Mouse (Mus musculus) MEL (cell line): ENCODE measurements at regions not wholly inside any gene's neighbourhood (a gene's known extent, or its start where the extent isn't known, plus 50 kb on each side); places are given as distances from the start of the nearest gene placed in this dataset.
A peak's percentile ranks its signal among the peaks of the same experiment; 100 is the strongest.

Experiments used
- CTCF ChIP-seq, 3 experiments: IDR thresholded peaks in 2 of 3; conservative IDR thresholded peaks in 1 of 3; 2 replicates each; pipeline ENCODE4 v1.5.1; 2011 to 2012; ENCODE audit warnings: low read length in 3 of 3, low read depth in 2 of 3, mild to moderate bottlenecking in 2 of 3, improper control_type of control experiment in 1 of 3, inconsistent platforms in 1 of 3, mixed read lengths in 1 of 3, moderate library complexity in 1 of 3; ENCODE audit not compliant: control insufficient read depth in 1 of 3, insufficient read depth in 1 of 3, poor library complexity in 1 of 3, severe bottlenecking in 1 of 3
- EP300 ChIP-seq, 2 experiments: IDR thresholded peaks; 2 replicates each; pipeline ENCODE4 v1.6.1; 2011; ENCODE audit warnings: improper control_type of control experiment in 2 of 2, low read length in 2 of 2, low read depth in 1 of 2, mild to moderate bottlenecking in 1 of 2
- GABPA ChIP-seq: IDR thresholded peaks from 2 replicates; pipeline ENCODE4 v1.6.1; 2012; ENCODE audit warnings: low read depth, mild to moderate bottlenecking, inconsistent platforms, low read length, improper control_type of control experiment, moderate library complexity
- NELFE ChIP-seq: IDR thresholded peaks from 2 replicates; pipeline ENCODE4 v1.6.1; 2011; ENCODE audit warnings: low read depth, low read length, improper control_type of control experiment
- POLR2A ChIP-seq, 2 experiments: IDR thresholded peaks; 2 replicates each; pipeline ENCODE4 v1.6.1; 2011 to 2012; ENCODE audit warnings: low read length in 2 of 2, mild to moderate bottlenecking in 2 of 2, control low read depth in 1 of 2, improper control_type of control experiment in 1 of 2, low read depth in 1 of 2, moderate library complexity in 1 of 2; ENCODE audit not compliant: control insufficient read depth in 1 of 2, insufficient read depth in 1 of 2, poor library complexity in 1 of 2
- SMC3 ChIP-seq: IDR thresholded peaks from 2 replicates; pipeline ENCODE4 v1.6.1; 2011; ENCODE audit warnings: low read depth, low read length, improper control_type of control experiment
- TAL1 ChIP-seq: IDR thresholded peaks from 2 replicates; pipeline ENCODE4 v1.6.1; 2012; ENCODE audit warnings: mild to moderate bottlenecking, inconsistent platforms, low read length, moderate library complexity, mixed read lengths

GRCm38 (mm10) chr6:123961321-123961720 lies 63.0 kb upstream of the Vmn2r26 start:
- TF ChIP-seq SMC3 (no peak), NELFE (no peak), TAL1 (no peak), CTCF (IDR thresholded peaks at IDR 0.05 in 2 of 3, conservative IDR thresholded peaks at IDR 0.05 in 1 of 3; ENCODE audit: control insufficient read depth in 1 of 3, insufficient read depth in 1 of 3, low read depth in 2 of 3, low read length in 3 of 3, poor library complexity in 1 of 3, severe bottlenecking in 1 of 3) (no peak), GABPA (no peak), EP300 (IDR thresholded peaks at IDR 0.05; ENCODE audit: low read depth in 1 of 2, low read length in 2 of 2) (peak; percentile 76 to 88), POLR2A (IDR thresholded peaks at IDR 0.05; ENCODE audit: control insufficient read depth in 1 of 2, insufficient read depth in 1 of 2, low read depth in 1 of 2, low read length in 2 of 2, poor library complexity in 1 of 2) (no peak)
